Mouse (Mus musculus): ENCODE results near the gene Tm9sf3. TPM values are rescaled to one million over a fixed set of nuclear protein-coding genes. Genes with fewer than 3 reads are reported as not detected.

Tm9sf3 gene
- polyA plus RNA-seq, 1 experiment from 2014 or later: 108 TPM

GRCm38 (mm10) chr19:41206041-41206810 lies 57.6 kb downstream of the Tm9sf3 start:
- peaks cover 12% of the 10 kb centered on the region for H3K27me3 ChIP-seq (ENCODE audit: control insufficient read depth, insufficient read depth, low read length)
- ATAC-seq (ENCODE audit: low FRiP score): peak; percentile 52

GRCm38 (mm10) chr19:41204159-41205081 lies 59.4 kb downstream of the Tm9sf3 start:
- Histone ChIP-seq H3K9ac (ENCODE audit: low read depth, low read length) (no peak overlapping the region), H3K4me3 (ENCODE audit: low read depth, low read length) (no peak overlapping the region), H3K27ac (ENCODE audit: low read depth, low read length) (no peak overlapping the region), H3K27me3 (ENCODE audit: control insufficient read depth, insufficient read depth, low read length) (peaks cover 12% of the 10 kb centered on the region), H3K4me1 (replicated peaks; ENCODE audit: control insufficient read depth, insufficient read depth, low read length) (peaks cover 12% of the 10 kb centered on the region), H3K9me3 (ENCODE audit: control insufficient read depth, low read length) (no peaks in the 10 kb centered on the region), H3K4me2 (replicated peaks; ENCODE audit: low read depth, low read length) (no peak overlapping the region), H3K36me3 (ENCODE audit: control insufficient read depth, insufficient read depth, low read length) (no peaks in the 10 kb centered on the region)
- ATAC-seq (ENCODE audit: low FRiP score): no peak
- WGBS: 67% methylated on average over 11 of the region's 11 CpGs
- peak; percentile 17 for DNase-seq (ENCODE audit: low spot score)

More at GRCm38 (mm10) chr19:41206041-41206810, 57.6 kb downstream of the Tm9sf3 start:
- WGBS: under 1% methylated on average over 46 of the region's 46 CpGs
- Histone ChIP-seq H3K4me1 (replicated peaks; ENCODE audit: control insufficient read depth, insufficient read depth, low read length) (peaks cover 12% of the 10 kb centered on the region), H3K4me3 (ENCODE audit: low read depth, low read length) (peak overlapping the region; percentile 33), H3K4me2 (replicated peaks; ENCODE audit: low read depth, low read length) (peak overlapping the region; percentile 79), H3K9me3 (ENCODE audit: control insufficient read depth, low read length) (no peaks in the 10 kb centered on the region), H3K9ac (ENCODE audit: low read depth, low read length) (peak overlapping the region; percentile 44), H3K36me3 (ENCODE audit: control insufficient read depth, insufficient read depth, low read length) (no peaks in the 10 kb centered on the region), H3K27ac (ENCODE audit: low read depth, low read length) (no peak overlapping the region)
- peak; percentile 48 for DNase-seq (ENCODE audit: low spot score)

DNA sequence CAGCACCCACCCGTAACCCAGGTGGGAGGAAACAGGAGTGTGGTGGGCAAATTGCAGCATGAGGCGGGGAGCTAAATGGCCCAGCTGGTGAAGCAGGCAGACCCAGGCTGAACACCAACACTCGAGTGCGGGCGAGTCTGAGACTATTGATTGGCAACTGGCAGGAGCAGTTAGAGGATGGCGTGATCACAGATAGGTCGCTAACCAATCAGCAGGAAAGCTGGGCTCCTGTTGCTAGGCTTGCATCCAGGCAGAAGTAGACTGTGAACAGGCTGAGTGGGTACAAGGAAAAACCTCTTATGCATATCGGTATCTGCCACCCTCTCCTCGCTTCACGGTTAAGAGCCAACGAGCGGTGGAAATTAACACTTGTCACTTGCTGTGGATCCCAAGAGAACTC lies 66.2 kb downstream of the Tm9sf3 start:
- 0 out of 2 replicates have a peak, but pooled peaks cover 3% of the 10 kb centered on the region for H3K27me3 ChIP-seq (ENCODE audit: control insufficient read depth, insufficient read depth, low read length)
- no peak overlapping the region for H3K4me2 ChIP-seq (replicated peaks; ENCODE audit: low read depth, low read length)
- H3K36me3 ChIP-seq (ENCODE audit: control insufficient read depth, insufficient read depth, low read length): no peaks in the 10 kb centered on the region
- H3K4me1 ChIP-seq (replicated peaks; ENCODE audit: control insufficient read depth, insufficient read depth, low read length): no peaks in the 10 kb centered on the region
- DNase-seq (ENCODE audit: low spot score) (no peak), ATAC-seq (ENCODE audit: low FRiP score) (no peak)
- H3K27ac ChIP-seq (ENCODE audit: low read depth, low read length): no peak overlapping the region
- no peaks in the 10 kb centered on the region for H3K9me3 ChIP-seq (ENCODE audit: control insufficient read depth, low read length)
- H3K9ac ChIP-seq (ENCODE audit: low read depth, low read length): no peak overlapping the region
- WGBS: 88% methylated on average over 12 of the region's 12 CpGs
- H3K4me3 ChIP-seq (ENCODE audit: low read depth, low read length): no peak overlapping the region

- 0 out of 2 replicates have a peak, but pooled peaks cover 3% of the 10 kb centered on the region for H3K27me3 ChIP-seq (ENCODE audit: control insufficient read depth, insufficient read depth, low read length)
- no peaks in the 10 kb centered on the region for H3K9me3 ChIP-seq (ENCODE audit: control insufficient read depth, low read length)
- no peak overlapping the region for H3K4me2 ChIP-seq (replicated peaks; ENCODE audit: low read depth, low read length)
- 81% methylated on average over 1 of the region's 1 CpGs for WGBS
- no peaks in the 10 kb centered on the region for H3K36me3 ChIP-seq (ENCODE audit: control insufficient read depth, insufficient read depth, low read length)
- no peak overlapping the region for H3K9ac ChIP-seq (ENCODE audit: low read depth, low read length)
- H3K4me1 ChIP-seq (replicated peaks; ENCODE audit: control insufficient read depth, insufficient read depth, low read length): peaks cover 4% of the 10 kb centered on the region; the same call in 1 of the 2 replicates
- no peak for DNase-seq (ENCODE audit: low spot score)
- H3K27ac ChIP-seq (ENCODE audit: low read depth, low read length): no peak overlapping the region
- ATAC-seq (ENCODE audit: low FRiP score): no peak
- no peak overlapping the region for H3K4me3 ChIP-seq (ENCODE audit: low read depth, low read length)
Measured at GRCm38 (mm10) chr19:41193379-41193778, 70.4 kb downstream of the Tm9sf3 start.

- no peak overlapping the region for H3K9ac ChIP-seq (ENCODE audit: low read depth, low read length)
- WGBS: 90% methylated on average over 4 of the region's 4 CpGs
Measured at GRCm38 (mm10) chr19:41192953-41193352, 70.8 kb downstream of the Tm9sf3 start.

DNA sequence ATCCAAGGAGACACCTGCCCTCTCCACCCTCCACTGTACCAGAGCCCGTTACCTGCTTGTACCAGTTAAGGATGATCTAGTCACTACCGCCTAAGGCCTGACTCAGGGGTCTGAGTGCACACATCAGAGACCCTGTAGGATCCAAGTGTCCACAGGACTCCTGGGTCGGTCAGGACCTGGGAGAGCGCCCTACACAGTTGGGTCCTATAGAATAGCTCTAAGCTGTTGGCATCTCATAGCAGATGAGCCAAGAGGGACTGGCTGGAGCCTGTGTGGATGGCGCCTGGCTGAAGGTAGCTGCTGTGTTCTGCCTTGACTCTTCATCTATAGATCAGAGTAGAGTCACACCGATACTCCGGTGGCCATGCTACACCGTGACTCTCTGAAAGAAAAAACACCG lies 72.1 kb downstream of the Tm9sf3 start:
- Histone ChIP-seq H3K27me3 (ENCODE audit: control insufficient read depth, insufficient read depth, low read length) (0 out of 2 replicates have a peak, but pooled peaks cover 3% of the 10 kb centered on the region), H3K9me3 (ENCODE audit: control insufficient read depth, low read length) (no peaks in the 10 kb centered on the region), H3K36me3 (ENCODE audit: control insufficient read depth, insufficient read depth, low read length) (no peaks in the 10 kb centered on the region), H3K9ac (ENCODE audit: low read depth, low read length) (no peak overlapping the region), H3K4me3 (ENCODE audit: low read depth, low read length) (no peak overlapping the region), H3K4me2 (replicated peaks; ENCODE audit: low read depth, low read length) (no peak overlapping the region), H3K27ac (ENCODE audit: low read depth, low read length) (no peak overlapping the region), H3K4me1 (replicated peaks; ENCODE audit: control insufficient read depth, insufficient read depth, low read length) (peaks cover 4% of the 10 kb centered on the region; the same call in 1 of the 2 replicates)
- DNase-seq (ENCODE audit: low spot score) (peak; percentile 39), ATAC-seq (ENCODE audit: low FRiP score) (peak; percentile 22; the same call in 1 of the 2 replicates)
- WGBS: 76% methylated on average over 9 of the region's 9 CpGs

More at GRCm38 (mm10) chr19:41192953-41193352, 70.8 kb downstream of the Tm9sf3 start:
- Histone ChIP-seq H3K9me3 (ENCODE audit: control insufficient read depth, low read length) (no peaks in the 10 kb centered on the region), H3K4me3 (ENCODE audit: low read depth, low read length) (no peak overlapping the region), H3K4me1 (replicated peaks; ENCODE audit: control insufficient read depth, insufficient read depth, low read length) (peaks cover 4% of the 10 kb centered on the region; the same call in 1 of the 2 replicates), H3K4me2 (replicated peaks; ENCODE audit: low read depth, low read length) (no peak overlapping the region), H3K36me3 (ENCODE audit: control insufficient read depth, insufficient read depth, low read length) (no peaks in the 10 kb centered on the region), H3K27ac (ENCODE audit: low read depth, low read length) (no peak overlapping the region), H3K27me3 (ENCODE audit: control insufficient read depth, insufficient read depth, low read length) (0 out of 2 replicates have a peak, but pooled peaks cover 3% of the 10 kb centered on the region)
- DNase-seq (ENCODE audit: low spot score): no peak
- ATAC-seq (ENCODE audit: low FRiP score): no peak

DNA sequence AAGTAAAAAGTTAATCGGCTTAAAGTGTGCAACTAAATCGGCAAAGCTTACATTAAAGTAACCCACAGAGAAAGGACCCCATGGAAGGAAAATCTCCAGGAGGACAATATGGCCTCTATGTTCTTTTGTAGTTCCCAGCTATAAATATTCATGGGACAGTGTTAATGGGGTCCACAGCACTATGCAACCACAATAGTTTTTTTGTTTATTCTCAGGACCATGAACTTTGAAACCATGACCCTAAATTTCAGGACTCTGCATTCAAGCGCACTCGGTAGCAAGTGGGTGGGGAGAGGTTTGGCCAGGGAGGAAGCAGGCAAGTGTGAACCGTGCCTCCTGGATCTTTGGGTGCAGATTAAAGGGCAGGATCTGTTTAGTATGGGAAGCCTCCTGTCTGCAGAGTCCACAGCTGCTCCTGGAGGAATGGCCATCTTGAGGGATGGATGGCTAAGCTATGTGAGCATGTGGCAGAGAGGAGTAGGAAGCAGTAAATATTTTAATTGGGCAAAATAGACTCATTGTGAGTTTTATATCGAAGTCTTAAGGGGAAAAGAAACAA lies 72.8 kb downstream of the Tm9sf3 start:
- Histone ChIP-seq H3K9me3 (ENCODE audit: control insufficient read depth, low read length) (no peaks in the 10 kb centered on the region), H3K9ac (ENCODE audit: low read depth, low read length) (no peak overlapping the region), H3K4me1 (replicated peaks; ENCODE audit: control insufficient read depth, insufficient read depth, low read length) (peaks cover 4% of the 10 kb centered on the region; the same call in 1 of the 2 replicates), H3K27me3 (ENCODE audit: control insufficient read depth, insufficient read depth, low read length) (0 out of 2 replicates have a peak, but pooled peaks cover 3% of the 10 kb centered on the region), H3K4me2 (replicated peaks; ENCODE audit: low read depth, low read length) (no peak overlapping the region), H3K4me3 (ENCODE audit: low read depth, low read length) (no peak overlapping the region), H3K27ac (ENCODE audit: low read depth, low read length) (peak overlapping the region; percentile 63), H3K36me3 (ENCODE audit: control insufficient read depth, insufficient read depth, low read length) (no peaks in the 10 kb centered on the region)
- DNase-seq (ENCODE audit: low spot score) (peak; percentile 39), ATAC-seq (ENCODE audit: low FRiP score) (peak; percentile 83)
- WGBS: 32% methylated on average over 6 of the region's 6 CpGs

DNA sequence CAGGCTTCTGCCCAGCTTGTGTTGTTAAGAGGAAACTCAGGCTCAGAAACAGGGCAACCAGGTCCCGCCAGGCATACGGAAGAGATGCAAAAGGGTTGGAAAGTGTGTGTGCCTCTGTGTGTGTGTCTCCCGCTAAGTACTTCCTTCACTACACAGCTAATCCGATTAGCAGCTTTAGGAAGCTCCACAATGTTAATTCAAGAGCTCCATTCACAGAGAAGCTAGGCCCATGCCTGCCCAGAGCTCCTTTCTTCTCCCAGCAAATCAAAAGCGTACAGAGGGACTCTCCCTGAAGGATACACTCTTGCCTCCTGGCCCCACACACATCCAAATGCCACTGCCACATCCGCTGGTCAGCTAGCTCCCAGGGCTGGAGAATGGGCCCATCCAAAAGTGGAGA lies 86.5 kb downstream of the Tm9sf3 start:
- DNase-seq (ENCODE audit: low spot score) (no peak), ATAC-seq (ENCODE audit: low FRiP score) (no peak)
- Histone ChIP-seq H3K9ac (ENCODE audit: low read depth, low read length) (no peak overlapping the region), H3K4me2 (replicated peaks; ENCODE audit: low read depth, low read length) (no peak overlapping the region), H3K36me3 (ENCODE audit: control insufficient read depth, insufficient read depth, low read length) (no peaks in the 10 kb centered on the region), H3K4me1 (replicated peaks; ENCODE audit: control insufficient read depth, insufficient read depth, low read length) (no peaks in the 10 kb centered on the region), H3K4me3 (ENCODE audit: low read depth, low read length) (no peak overlapping the region), H3K27ac (ENCODE audit: low read depth, low read length) (no peak overlapping the region), H3K9me3 (ENCODE audit: control insufficient read depth, low read length) (no peaks in the 10 kb centered on the region), H3K27me3 (ENCODE audit: control insufficient read depth, insufficient read depth, low read length) (no peaks in the 10 kb centered on the region)
- WGBS: 45% methylated on average over 6 of the region's 6 CpGs

All from hindbrain, embryonic 11.5 days (tissue).